ENCODE assay signal across 9 mouse cellular contexts in genomic region chr6:116697413-116697812, GRCm38 (mm10). TPM values are rescaled to one million over a fixed set of nuclear protein-coding genes. Genes with fewer than 3 reads are reported as not detected.
DNase-seq lines count a peak whose midpoint lies in the region; ATAC-seq and TF ChIP-seq lines count a peak whose summit lies in the region.
"Had no signal": no experiment of that assay in that cellular context is flagged by ENCODE, and none has a peak within 500 bp of the region (broad histone marks: within the 10 kb centered on the region; RNA-seq: fewer than 3 reads in every experiment).

No protein-coding gene starts in this region.

- peak; percentile 33 for DNase-seq in left cerebral cortex, postnatal 4 days
- DNase-seq in left cerebral cortex, adult 18-20 months (ENCODE audit: low spot score in 2 of 2), result no peak
- DNase-seq in Patski (ENCODE audit: low read depth, low spot score), result no peak
- no peak for DNase-seq in gastrocnemius, adult 8-10 months (ENCODE audit: low spot score in 2 of 2)
- DNase-seq in T-cell, adult 2 months (ENCODE audit: low spot score), result no peak

- no peaks in the 10 kb centered on the region for H3K9me3 ChIP-seq in E14TG2a.4 (ENCODE audit: low read length)
- H3K9me3 ChIP-seq: forebrain, embryonic 10.5 days; lung, embryonic 15.5 days had no signal

- in situ Hi-C loops in Patski (cut with MboI; ENCODE audit: low pct_unique_long_range_greater_than_20kb), result loop anchor here (5.0 to 10.0 kb wide), 2 partner anchors 45 to 63 kb away; partner anchors contain the start of gene Depp1

- POLR2A ChIA-PET in Patski (lab: Charles Lee), result interaction anchor here (0.5 to 1.5 kb wide), 2 partner anchors 46 to 1060 kb away, joined by 4 read pairs; no protein-coding TSS in a partner anchor

- no peaks in the 10 kb centered on the region for H3K27me3 ChIP-seq in E14TG2a.4 (ENCODE audit: insufficient read depth, low read length)
- no peaks in the 10 kb centered on the region for H3K27me3 ChIP-seq in Patski
- H3K27me3 ChIP-seq: lung, embryonic 15.5 days had no signal

- TF ChIP-seq CTCF in E14TG2a.4 (conservative IDR thresholded peaks at IDR 0.05; ENCODE audit: low read length) (peak; percentile 55), Patski (IDR thresholded peaks at IDR 0.05) (peak; percentile 93)

- ATAC-seq in Patski, result no peak
- ATAC-seq in megakaryocyte progenitor cell, adult 5-6 weeks (replicated peaks; ENCODE audit: poor library complexity), result peak; percentile 67

- CTCF ChIA-PET in Patski (lab: Charles Lee), result interaction anchor here (0.7 to 7.9 kb wide), 6 partner anchors 10 to 243 kb away, joined by 3 to 62 read pairs (median 6); partner anchors contain the start of gene Depp1

- H3K4me1 ChIP-seq in E14TG2a.4 (replicated peaks; ENCODE audit: low read depth, low read length), result no peaks in the 10 kb centered on the region
- H3K4me1 ChIP-seq: forebrain, embryonic 10.5 days; lung, embryonic 15.5 days had no signal

- no peaks in the 10 kb centered on the region for H3K36me3 ChIP-seq in E14TG2a.4 (ENCODE audit: insufficient read depth, low read length)
- H3K36me3 ChIP-seq: forebrain, embryonic 10.5 days; lung, embryonic 15.5 days had no signal

- H3K4me3 ChIP-seq in E14TG2a.4 (replicated peaks; ENCODE audit: low read length), result no peak overlapping the region
- H3K4me3 ChIP-seq: forebrain, embryonic 10.5 days; lung, embryonic 15.5 days had no signal

- intact Hi-C loops in left cerebral cortex, postnatal 4 days (cut with DNase I), result no loop called here

RNA-seq across cellular contexts. Expression of gene Tmem72, which starts 19.3 kb away (rescaled TPM):
- total RNA-seq in left cerebral cortex, postnatal 4 days (2021), result under 1 TPM; 0.12 to 0.22 TPM
- under 1 TPM; 0.16 to 0.33 TPM for total RNA-seq in left cerebral cortex, adult 18-20 months (2021)
- polyA plus RNA-seq in Patski (2021), result 7.8 TPM
- 0.12 and 0.17 TPM in 2 replicates for total RNA-seq in megakaryocyte progenitor cell, adult 5-6 weeks (2015)
- total RNA-seq in megakaryocyte progenitor cell, adult 5-6 weeks (2017), result under 0.01 and 0.03 TPM in 2 replicates
- total RNA-seq in gastrocnemius, adult 8-10 months (2022), result under 1 TPM in 2 of 4 experiments, not detected in 2; 0.02 to 0.03 TPM

RNA-seq across cellular contexts. Expression of gene Rassf4, which starts 23.7 kb away (rescaled TPM):
- total RNA-seq in left cerebral cortex, postnatal 4 days (2021), result 1 to 10 TPM; 2.9 to 3.4 TPM
- 1 to 10 TPM; 4.5 to 5.5 TPM for total RNA-seq in left cerebral cortex, adult 18-20 months (2021)
- 0.71 TPM for polyA plus RNA-seq in Patski (2021)
- total RNA-seq in megakaryocyte progenitor cell, adult 5-6 weeks (2015), result 44.9 and 57.1 TPM in 2 replicates
- 35.8 and 40.9 TPM in 2 replicates for total RNA-seq in megakaryocyte progenitor cell, adult 5-6 weeks (2017)
- total RNA-seq in gastrocnemius, adult 8-10 months (2022), result 1 to 10 TPM; 1.1 to 1.7 (median 1.1) TPM

RNA-seq across cellular contexts. Expression of gene Depp1, which starts 47.0 kb away (rescaled TPM):
- total RNA-seq in left cerebral cortex, postnatal 4 days (2021), result 1 to 10 TPM in 1 of 2 experiments, under 1 TPM in 1; 0.54 to 2.7 TPM
- 1 to 10 TPM; 1.4 to 2.5 TPM for total RNA-seq in left cerebral cortex, adult 18-20 months (2021)
- 11.1 TPM for polyA plus RNA-seq in Patski (2021)
- total RNA-seq in megakaryocyte progenitor cell, adult 5-6 weeks (2015), result 0.44 TPM in 1 of 2 replicates, not detected in the other
- total RNA-seq in megakaryocyte progenitor cell, adult 5-6 weeks (2017), result 0.08 TPM in 1 of 2 replicates, not detected in the other
- 10 to 100 TPM in 1 of 4 experiments, 1 to 10 TPM in 3; 3.5 to 31.5 (median 5.1) TPM for total RNA-seq in gastrocnemius, adult 8-10 months (2022)

Comparison
In these comparisons a context has a peak if more than half of its experiments do, and no peak if none do; other contexts are left out.
1. RNA of gene Rassf4, which starts 23.7 kb away (total RNA-seq): 35.8 to 57.1 TPM in megakaryocyte progenitor cell, adult 5-6 weeks; 4.5 to 5.5 TPM in left cerebral cortex, adult 18-20 months, 2.9 to 3.4 TPM in left cerebral cortex, postnatal 4 days and 1.1 to 1.7 TPM in gastrocnemius, adult 8-10 months; every median in the first group is over 4 times any median in the second.